Mouse (Mus musculus): ENCODE data around the gene Mfap2. TPM values are rescaled to one million over a fixed set of nuclear protein-coding genes. Genes with fewer than 3 reads are reported as not detected.

Mfap2 gene
- 9.6 and 10.9 TPM in 2 replicates for polyA plus RNA-seq (2012; rRNA removed)

DNA sequence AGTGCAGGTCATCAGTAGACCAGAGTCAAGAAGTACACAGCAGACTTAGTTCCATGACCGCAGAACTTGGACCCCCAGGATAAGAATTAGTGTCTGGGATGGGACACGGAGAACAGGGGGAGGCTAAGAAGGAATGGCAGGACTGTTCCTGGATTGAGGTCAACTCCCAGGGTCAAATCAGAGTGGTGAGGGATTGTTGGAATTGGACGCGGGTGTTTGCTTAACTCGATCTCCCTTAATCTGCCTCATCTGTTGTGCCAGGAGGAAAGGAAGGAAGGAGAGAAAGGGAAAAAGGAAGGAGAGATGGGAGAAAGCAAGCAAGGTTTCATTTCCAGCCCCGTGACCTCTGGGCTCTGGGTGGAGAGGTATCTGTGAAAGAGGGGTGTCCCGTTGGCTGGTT lies at the start of gene Mfap2:
Mfap2 (plus strand) TSS at position 301 of the 400 bp plus-strand sequence.
- Histone ChIP-seq H3K4me3 (ENCODE audit: insufficient read depth, low read length) (peak within 1 kb of the TSS; percentile 59), H3K4me1 (ENCODE audit: control insufficient read depth, insufficient read depth, low read length) (peaks cover 8% of the 10 kb centered on the region; the same call in 1 of the 2 replicates), H3K27ac (ENCODE audit: insufficient read depth, low read length) (no peak within 1 kb of the TSS)
- TF ChIP-seq CTCF (IDR thresholded peaks at IDR 0.05; ENCODE audit: extremely low read depth, insufficient read depth, low read length): no peak
- TF ChIP-seq POLR2A (IDR thresholded peaks at IDR 0.05; ENCODE audit: extremely low read depth, insufficient read depth, low read length): no peak

GRCm38 (mm10) chr4:140960781-140961466 lies 49.3 kb upstream of the Mfap2 start, which contains the start of gene Sdhb:
Gene Sdhb (plus strand): TSS chr4:140961203.
- TF ChIP-seq POLR2A (IDR thresholded peaks at IDR 0.05; ENCODE audit: extremely low read depth, insufficient read depth, low read length) (peak; percentile 46; the same call in 1 of the 2 replicates), CTCF (IDR thresholded peaks at IDR 0.05; ENCODE audit: extremely low read depth, insufficient read depth, low read length) (no peak)
- peak within 1 kb of the TSS; percentile 92 for H3K27ac ChIP-seq (ENCODE audit: insufficient read depth, low read length)
- H3K4me1 ChIP-seq (ENCODE audit: control insufficient read depth, insufficient read depth, low read length): peaks cover 11% of the 10 kb centered on the region

DNA sequence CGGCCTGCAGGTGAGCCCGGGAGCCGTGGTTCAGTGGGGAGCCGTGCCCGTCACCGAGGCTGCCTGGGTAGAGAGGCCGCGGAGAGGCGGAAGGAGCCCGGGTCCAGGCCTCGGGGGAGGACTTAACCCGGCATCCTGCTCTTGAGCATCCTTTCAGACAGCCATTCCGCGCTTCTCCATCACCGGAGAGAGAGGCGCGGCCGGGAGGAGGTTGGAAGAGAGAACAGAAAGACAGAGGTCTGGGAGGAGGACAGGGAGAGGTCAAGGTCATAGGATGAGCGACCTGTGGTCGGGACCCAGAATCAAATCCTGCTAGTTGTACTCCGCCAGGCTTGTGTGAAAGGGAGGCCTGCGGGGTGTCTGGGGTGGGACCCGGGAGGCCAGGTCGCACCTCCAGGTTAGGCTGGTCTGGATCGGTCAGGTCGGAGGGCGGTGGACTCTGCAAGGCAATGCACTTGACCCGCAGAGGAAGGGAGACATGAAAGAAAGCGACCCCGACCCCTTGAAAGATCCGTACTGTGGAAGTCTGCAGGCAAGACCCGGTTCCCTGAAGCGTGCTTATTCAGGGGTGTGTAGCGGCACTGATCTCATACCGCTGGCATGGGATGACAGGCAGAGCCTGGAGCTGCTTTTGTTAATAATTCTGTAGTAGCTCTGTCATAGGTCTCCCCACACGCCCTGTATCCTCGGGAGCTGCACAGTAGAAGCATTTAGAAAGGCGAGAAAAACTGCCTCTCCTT lies 48.6 kb upstream of the Mfap2 start:
- TF ChIP-seq CTCF (IDR thresholded peaks at IDR 0.05; ENCODE audit: extremely low read depth, insufficient read depth, low read length): no peak
- no peak for TF ChIP-seq POLR2A (IDR thresholded peaks at IDR 0.05; ENCODE audit: extremely low read depth, insufficient read depth, low read length)
- peak overlapping the region; percentile 92 for H3K27ac ChIP-seq (ENCODE audit: insufficient read depth, low read length)
- H3K4me1 ChIP-seq (ENCODE audit: control insufficient read depth, insufficient read depth, low read length): peaks cover 11% of the 10 kb centered on the region
- H3K4me3 ChIP-seq (ENCODE audit: insufficient read depth, low read length): peak overlapping the region; percentile 84

More at GRCm38 (mm10) chr4:140960781-140961466, 49.3 kb upstream of the Mfap2 start, which contains the start of gene Sdhb:
- H3K4me3 ChIP-seq (ENCODE audit: insufficient read depth, low read length): peak within 1 kb of the TSS; percentile 84

GRCm38 (mm10) chr4:140962207-140962909 lies 47.9 kb upstream of the Mfap2 start:
- H3K27ac ChIP-seq (ENCODE audit: insufficient read depth, low read length): peak overlapping the region; percentile 92; the same call in 1 of the 2 replicates
- peaks cover 9% of the 10 kb centered on the region for H3K4me1 ChIP-seq (ENCODE audit: control insufficient read depth, insufficient read depth, low read length)
- peak overlapping the region; percentile 84 for H3K4me3 ChIP-seq (ENCODE audit: insufficient read depth, low read length)
- TF ChIP-seq CTCF (IDR thresholded peaks at IDR 0.05; ENCODE audit: extremely low read depth, insufficient read depth, low read length) (no peak), POLR2A (IDR thresholded peaks at IDR 0.05; ENCODE audit: extremely low read depth, insufficient read depth, low read length) (no peak)

DNA sequence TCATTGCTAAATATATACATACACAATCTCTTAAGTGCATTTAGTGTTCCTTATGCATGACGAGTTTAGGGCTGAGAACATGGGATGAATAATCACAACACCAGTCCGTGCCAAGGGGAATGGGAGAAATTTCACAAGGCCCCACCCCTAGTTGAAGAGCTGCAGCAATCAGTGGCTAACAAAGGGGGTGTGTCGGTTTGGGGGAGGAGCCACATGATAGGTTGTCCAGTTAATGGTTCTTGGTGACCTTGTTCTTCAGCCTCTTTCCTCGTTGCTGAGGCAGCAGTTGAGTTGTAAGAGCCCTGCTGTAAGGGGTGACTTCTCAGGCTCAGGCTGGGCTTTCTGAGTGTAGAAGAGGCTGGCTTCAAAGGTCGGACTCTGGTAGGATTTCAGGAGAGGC lies 47.3 kb upstream of the Mfap2 start:
- TF ChIP-seq POLR2A (IDR thresholded peaks at IDR 0.05; ENCODE audit: extremely low read depth, insufficient read depth, low read length): no peak
- no peak for TF ChIP-seq CTCF (IDR thresholded peaks at IDR 0.05; ENCODE audit: extremely low read depth, insufficient read depth, low read length)
- Histone ChIP-seq H3K27ac (ENCODE audit: insufficient read depth, low read length) (no peak overlapping the region), H3K4me1 (ENCODE audit: control insufficient read depth, insufficient read depth, low read length) (peaks cover 9% of the 10 kb centered on the region), H3K4me3 (ENCODE audit: insufficient read depth, low read length) (peak overlapping the region; percentile 84; the same call in 1 of the 2 replicates)

- Histone ChIP-seq H3K4me3 (ENCODE audit: insufficient read depth, low read length) (no peak overlapping the region), H3K4me1 (ENCODE audit: control insufficient read depth, insufficient read depth, low read length) (peaks cover 9% of the 10 kb centered on the region), H3K27ac (ENCODE audit: insufficient read depth, low read length) (no peak overlapping the region)
- TF ChIP-seq CTCF (IDR thresholded peaks at IDR 0.05; ENCODE audit: extremely low read depth, insufficient read depth, low read length): no peak
- TF ChIP-seq POLR2A (IDR thresholded peaks at IDR 0.05; ENCODE audit: extremely low read depth, insufficient read depth, low read length): no peak
These were observed 46.1 kb upstream of the Mfap2 start for GRCm38 (mm10) chr4:140963941-140964597.

DNA sequence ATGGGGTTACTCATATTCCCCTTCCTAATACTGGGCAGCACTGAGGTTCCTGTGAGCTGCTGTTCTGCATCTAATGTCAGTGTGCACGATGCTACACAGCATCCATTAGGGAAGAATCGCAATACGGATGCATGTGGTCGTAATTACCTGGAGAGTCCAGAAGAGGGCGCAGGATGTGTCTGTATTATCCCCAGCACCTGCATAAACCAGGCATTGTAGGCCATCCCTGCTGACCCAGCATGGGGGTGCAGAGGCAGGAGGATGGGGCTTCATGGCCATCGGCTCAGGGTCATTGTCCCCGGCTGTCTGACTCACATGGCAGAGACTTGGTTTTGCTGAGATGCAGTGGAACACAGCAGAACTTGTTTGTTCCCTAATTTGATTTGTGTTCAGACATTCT lies 45.6 kb upstream of the Mfap2 start:
- Histone ChIP-seq H3K4me1 (ENCODE audit: control insufficient read depth, insufficient read depth, low read length) (peaks cover 9% of the 10 kb centered on the region), H3K27ac (ENCODE audit: insufficient read depth, low read length) (no peak overlapping the region), H3K4me3 (ENCODE audit: insufficient read depth, low read length) (no peak overlapping the region)
- TF ChIP-seq POLR2A (IDR thresholded peaks at IDR 0.05; ENCODE audit: extremely low read depth, insufficient read depth, low read length) (no peak), CTCF (IDR thresholded peaks at IDR 0.05; ENCODE audit: extremely low read depth, insufficient read depth, low read length) (peak; percentile 83)

GRCm38 (mm10) chr4:140967386-140968159 lies 42.6 kb upstream of the Mfap2 start:
- peaks cover 5% of the 10 kb centered on the region for H3K4me1 ChIP-seq (ENCODE audit: control insufficient read depth, insufficient read depth, low read length)
- H3K4me3 ChIP-seq (ENCODE audit: insufficient read depth, low read length): no peak overlapping the region
- TF ChIP-seq CTCF (IDR thresholded peaks at IDR 0.05; ENCODE audit: extremely low read depth, insufficient read depth, low read length) (no peak), POLR2A (IDR thresholded peaks at IDR 0.05; ENCODE audit: extremely low read depth, insufficient read depth, low read length) (no peak)
- H3K27ac ChIP-seq (ENCODE audit: insufficient read depth, low read length): no peak overlapping the region
